Mouse (Mus musculus) small intestine, adult 2 months (tissue): Measurements from ENCODE around the gene Rcan3. TPM values are rescaled to one million over a fixed set of nuclear protein-coding genes. Genes with fewer than 3 reads are reported as not detected.

Experiments used
- H3K27ac ChIP-seq: fragments of 200-500 bp; 2 replicates; pipeline ENCODE4 v1.5.1; 2012; ENCODE audit warnings: low read depth, low read length, control low read depth, inconsistent platforms; ENCODE audit not compliant: insufficient read depth
- H3K27me3 ChIP-seq: fragments of 200-500 bp; 2 replicates; pipeline ENCODE4 v1.6.1; 2012; ENCODE audit warnings: mild to moderate bottlenecking, moderate library complexity, low read length, inconsistent platforms; ENCODE audit not compliant: control insufficient read depth, insufficient read depth
- H3K36me3 ChIP-seq: fragments of 200-500 bp; 2 replicates; pipeline ENCODE4 v1.6.1; 2012; ENCODE audit warnings: mild to moderate bottlenecking, low read length, control low read depth, inconsistent platforms; ENCODE audit not compliant: control insufficient read depth, insufficient read depth
- H3K4me1 ChIP-seq: fragments of 200-500 bp; 2 replicates; pipeline ENCODE4 v1.6.1; 2012; ENCODE audit warnings: low read length, inconsistent platforms, mixed read lengths; ENCODE audit not compliant: control insufficient read depth, insufficient read depth, insufficient read length
- H3K4me3 ChIP-seq: fragments of 200-500 bp; 2 replicates; pipeline ENCODE4 v1.5.1; 2012; ENCODE audit warnings: low read depth, mild to moderate bottlenecking, control low read depth, inconsistent platforms, low read length, moderate library complexity
- CTCF ChIP-seq: fragments of 200-500 bp; IDR thresholded peaks from 2 replicates; pipeline ENCODE4 v1.5.1; 2012; ENCODE audit warnings: low read depth, mild to moderate bottlenecking, control low read depth, inconsistent platforms, low read length, moderate library complexity, mixed read lengths; ENCODE audit not compliant: insufficient replicate concordance, insufficient read length; ENCODE audit errors: extremely low read depth
- POLR2A ChIP-seq: fragments of 200-500 bp; IDR thresholded peaks from 2 replicates; pipeline ENCODE4 v1.6.1; 2012; ENCODE audit warnings: low read depth, mild to moderate bottlenecking, control low read depth, inconsistent platforms, low read length, moderate library complexity
- WGBS: fragments of 180-500 bp; shearing (Covaris S2); methylation state at CpG from one replicate; pipeline ENCODE4 v1.1.7; 2018; 5-methylcytosine and 5-hydroxymethylcytosine counted together
- polyA plus RNA-seq: library from polyadenylated mRNA; depleted of rRNA; stranded (reverse); fragments of >200 nt; gene quantifications from 2 replicates; pipeline ENCODE4 v1.2.3, GENCODE M21; 2012; rRNA removed

Rcan3 gene
- 5.5 and 6.3 TPM in 2 replicates for polyA plus RNA-seq

GRCm38 (mm10) chr4:135433443-135434394 is at the start of gene Rcan3:
TSS of gene Rcan3 (minus strand) at chr4:135433853.
- TF ChIP-seq CTCF, result no peak
- TF ChIP-seq POLR2A, result no peak; the same call in 1 of the 2 replicates
- peaks cover 10% of the 10 kb centered on the region; the same call in 1 of the 2 replicates for H3K4me1 ChIP-seq
- under 1% methylated on average over 77 of the region's 79 CpGs for WGBS
- no peaks in the 10 kb centered on the region; the same call in 1 of the 2 replicates for H3K27me3 ChIP-seq
- H3K36me3 ChIP-seq, result no peaks in the 10 kb centered on the region
- H3K27ac ChIP-seq, result peak within 1 kb of the TSS; percentile 68
- H3K4me3 ChIP-seq, result peak within 1 kb of the TSS; percentile 97

- H3K4me3 ChIP-seq, result no peak overlapping the region
- TF ChIP-seq POLR2A (no peak), CTCF (no peak)
- peaks cover 3% of the 10 kb centered on the region; the same call in 1 of the 2 replicates for H3K4me1 ChIP-seq
- 87% methylated on average over 9 of the region's 9 CpGs for WGBS
- H3K27ac ChIP-seq, result no peak overlapping the region
- peaks cover 27% of the 10 kb centered on the region for H3K36me3 ChIP-seq
- no peaks in the 10 kb centered on the region for H3K27me3 ChIP-seq
Observed at GRCm38 (mm10) chr4:135480370-135480769, 46.7 kb upstream of the Rcan3 start.

GRCm38 (mm10) chr4:135477851-135478250 is 44.2 kb upstream of the Rcan3 start:
- Histone ChIP-seq H3K4me1 (peaks cover 3% of the 10 kb centered on the region; the same call in 1 of the 2 replicates), H3K27ac (no peak overlapping the region), H3K27me3 (no peaks in the 10 kb centered on the region), H3K4me3 (no peak overlapping the region), H3K36me3 (peaks cover 31% of the 10 kb centered on the region)
- TF ChIP-seq CTCF (no peak), POLR2A (no peak)
- 90% methylated on average over 10 of the region's 10 CpGs for WGBS

GRCm38 (mm10) chr4:135463406-135463805 is 29.8 kb upstream of the Rcan3 start:
- Histone ChIP-seq H3K4me3 (no peak overlapping the region), H3K4me1 (no peaks in the 10 kb centered on the region), H3K27me3 (no peaks in the 10 kb centered on the region), H3K27ac (no peak overlapping the region), H3K36me3 (peaks cover 41% of the 10 kb centered on the region)
- TF ChIP-seq POLR2A (no peak), CTCF (no peak)
- 96% methylated on average over 11 of the region's 11 CpGs for WGBS

- Histone ChIP-seq H3K27ac (peak overlapping the region; percentile 84), H3K36me3 (0 out of 2 replicates have a peak, but pooled peaks cover 3% of the 10 kb centered on the region), H3K4me1 (peaks cover 17% of the 10 kb centered on the region), H3K27me3 (no peaks in the 10 kb centered on the region), H3K4me3 (no peak overlapping the region)
- 20% methylated on average over 12 of the region's 12 CpGs for WGBS
- TF ChIP-seq POLR2A (no peak), CTCF (no peak)
Observed at GRCm38 (mm10) chr4:135453572-135453971, 19.9 kb upstream of the Rcan3 start.

- H3K4me1 ChIP-seq, result peaks cover 17% of the 10 kb centered on the region
- H3K27ac ChIP-seq, result peak overlapping the region; percentile 84
- H3K27me3 ChIP-seq, result no peaks in the 10 kb centered on the region
- H3K36me3 ChIP-seq, result 0 out of 2 replicates have a peak, but pooled peaks cover 3% of the 10 kb centered on the region
- no peak overlapping the region for H3K4me3 ChIP-seq
- TF ChIP-seq POLR2A, result no peak
- 24% methylated on average over 6 of the region's 6 CpGs for WGBS
Observed at GRCm38 (mm10) chr4:135453164-135453563, 19.5 kb upstream of the Rcan3 start.

GRCm38 (mm10) chr4:135451360-135452015 is 17.8 kb upstream of the Rcan3 start:
- peaks cover 17% of the 10 kb centered on the region for H3K4me1 ChIP-seq
- TF ChIP-seq POLR2A, result no peak
- H3K4me3 ChIP-seq, result no peak overlapping the region
- H3K36me3 ChIP-seq, result 0 out of 2 replicates have a peak, but pooled peaks cover 3% of the 10 kb centered on the region
- H3K27me3 ChIP-seq, result no peaks in the 10 kb centered on the region
- H3K27ac ChIP-seq, result no peak overlapping the region
- WGBS, result 75% methylated on average over 18 of the region's 18 CpGs
